Mouse (Mus musculus) bone marrow, adult 2 months (tissue): Measurements from ENCODE around the gene Lix1l.

Source experiments
- CTCF ChIP-seq: fragments of 200-500 bp; IDR thresholded peaks from 2 replicates; pipeline ENCODE4 v1.5.1; 2011; ENCODE audit warnings: low read length, control low read depth; ENCODE audit not compliant: control insufficient read depth, insufficient read depth
- POLR2A ChIP-seq: fragments of 200-500 bp; IDR thresholded peaks from 2 replicates; pipeline ENCODE4 v1.6.1; 2011; ENCODE audit warnings: low read depth, mild to moderate bottlenecking, control low read depth, low read length, borderline replicate concordance; ENCODE audit not compliant: control insufficient read depth

GRCm38 (mm10) chr3:96594851-96595250 lies 6.1 kb upstream of the Lix1l start:
- TF ChIP-seq CTCF (no peak), POLR2A (no peak)
